Comparison of ENCODE assay signal across 1 mouse cellular context in genomic region chr15:98953401-98954356, GRCm38 (mm10).
TF ChIP-seq lines count a peak whose summit lies in the region.

TSS of gene Gm49450 (minus strand) at chr15:98953551.
TSS of gene Tuba1a (minus strand) at chr15:98953703.

TF ChIP-seq in CH12.LX, 34 proteins besides CTCF, POLR2A, EP300 and RAD21 (continued from another document):
- TF ChIP-seq MXI1 (IDR thresholded peaks at IDR 0.05; ENCODE audit: low read depth, low read length) (peak; percentile 81), USF2 (conservative IDR thresholded peaks at IDR 0.05; ENCODE audit: low read depth, low read length) (no peak), ZC3H11A (IDR thresholded peaks at IDR 0.05; ENCODE audit: low read depth, low read length) (no peak), BHLHE40 (IDR thresholded peaks at IDR 0.05; ENCODE audit: low read depth, low read length) (no peak), SMC3 (IDR thresholded peaks at IDR 0.05; ENCODE audit: low read depth, low read length) (0 out of 2 replicates have a peak, but pooled peaks have one; percentile 1), ZMIZ1 (IDR thresholded peaks at IDR 0.05; ENCODE audit: low read depth, low read length) (peak; percentile 99), UBTF (IDR thresholded peaks at IDR 0.05; ENCODE audit: low read depth, low read length) (peak; percentile 96), RCOR1 (conservative IDR thresholded peaks at IDR 0.05; ENCODE audit: low read depth, low read length) (0 out of 2 replicates have a peak, but pooled peaks have one; percentile 18), HCFC1 (IDR thresholded peaks at IDR 0.05; ENCODE audit: low read depth, low read length) (peak; percentile 44; the same call in 1 of the 2 replicates), MYC (IDR thresholded peaks at IDR 0.05; ENCODE audit: low read depth, low read length) (no peak), IRF4 (IDR thresholded peaks at IDR 0.05; ENCODE audit: low read depth, low read length) (peak; percentile 6; the same call in 1 of the 2 replicates), TCF12 (IDR thresholded peaks at IDR 0.05; ENCODE audit: low read depth, low read length) (peak; percentile 84; the same call in 1 of the 2 replicates), ZKSCAN1 (IDR thresholded peaks at IDR 0.05; ENCODE audit: borderline replicate concordance, low read depth, low read length) (no peak), JUN (IDR thresholded peaks at IDR 0.05; ENCODE audit: insufficient read depth, low read depth, low read length) (peak; percentile 62), POLR2AphosphoS2 (IDR thresholded peaks at IDR 0.05; ENCODE audit: low read depth, low read length) (peak; percentile 97), JUND (conservative IDR thresholded peaks at IDR 0.05; ENCODE audit: low read depth, low read length) (peak; percentile 60; the same call in 1 of the 2 replicates), USF1 (IDR thresholded peaks at IDR 0.05; ENCODE audit: low read depth, low read length) (no peak), CHD2 (IDR thresholded peaks at IDR 0.05; ENCODE audit: low read length) (0 out of 2 replicates have a peak, but pooled peaks have one; percentile 45), ELF1 (IDR thresholded peaks at IDR 0.05; ENCODE audit: low read depth, low read length) (peak; percentile 55)
